Mouse (Mus musculus) layer of hippocampus, adult 11-12 months (tissue): ENCODE data around the gene Rad54l2.
A peak's percentile ranks its signal among the peaks of the same experiment; 100 is the strongest.

ENCODE experiments used
- DNase-seq: peaks from one replicate; pipeline ENCODE4 v3.0.0; 2022; ENCODE audit warnings: low spot score

Gene Rad54l2

GRCm38 (mm10) chr9:106752135-106752534 lies 36.9 kb downstream of the Rad54l2 start:
- no peak for DNase-seq

DNA sequence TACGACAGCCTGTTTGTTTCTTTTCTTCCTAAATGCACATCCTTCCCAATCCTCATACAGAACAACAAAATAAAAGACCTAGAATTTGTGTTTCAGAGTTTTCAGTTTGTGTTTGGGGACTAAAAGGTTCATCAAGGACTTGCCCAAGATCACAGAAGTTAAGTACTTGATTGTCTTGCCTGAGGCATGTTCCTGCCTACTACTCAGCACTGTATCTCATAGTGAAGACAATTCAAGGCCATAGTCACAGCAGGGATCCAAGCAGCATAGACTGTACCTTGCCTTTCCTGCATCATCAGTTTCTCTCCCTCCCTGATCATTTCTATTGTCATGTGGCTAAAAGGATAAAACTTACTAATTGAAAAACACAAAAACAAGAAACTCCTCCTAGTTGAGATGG lies 49.0 kb downstream of the Rad54l2 start:
- DNase-seq = no peak

DNA sequence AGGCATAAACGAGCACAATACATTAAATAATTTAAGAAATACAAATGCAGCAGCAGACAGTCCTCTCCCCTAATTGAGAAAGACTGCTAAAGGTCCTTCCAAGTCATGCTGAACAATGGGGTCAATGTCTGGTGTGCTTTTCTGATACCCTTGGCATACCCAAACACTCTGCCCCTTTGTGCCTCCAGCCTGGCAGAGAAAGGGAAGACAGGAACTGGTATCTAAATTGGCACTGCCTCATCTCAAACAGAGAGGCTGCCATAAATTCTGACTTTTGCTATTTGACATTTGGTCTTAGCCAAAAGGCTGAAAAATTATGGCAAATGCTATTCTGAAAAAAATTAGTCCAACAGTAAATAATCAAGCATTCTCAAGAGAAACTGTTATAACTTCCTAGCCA lies 49.9 kb downstream of the Rad54l2 start:
- no peak for DNase-seq

GRCm38 (mm10) chr9:106738199-106738985 lies 50.6 kb downstream of the Rad54l2 start:
- no peak for DNase-seq

DNA sequence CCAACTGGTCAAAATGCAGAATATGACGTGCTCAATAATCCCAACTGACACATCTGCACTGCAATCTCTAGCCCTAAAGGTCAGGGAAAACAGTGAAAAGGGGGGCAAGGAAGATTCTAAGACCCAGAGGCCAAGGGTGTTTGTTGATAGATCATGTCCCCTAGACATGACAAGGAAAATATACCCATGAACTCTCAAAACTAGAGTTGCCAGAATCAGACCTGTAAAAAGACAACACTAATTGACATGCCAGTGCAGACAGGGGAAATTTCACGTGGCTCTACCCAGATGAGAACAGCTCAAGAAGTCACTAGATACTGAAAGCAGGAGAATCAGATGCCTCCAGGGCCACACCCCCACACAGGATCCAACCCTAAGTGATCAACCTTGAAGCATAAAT lies 55.3 kb downstream of the Rad54l2 start:
- DNase-seq = no peak

DNA sequence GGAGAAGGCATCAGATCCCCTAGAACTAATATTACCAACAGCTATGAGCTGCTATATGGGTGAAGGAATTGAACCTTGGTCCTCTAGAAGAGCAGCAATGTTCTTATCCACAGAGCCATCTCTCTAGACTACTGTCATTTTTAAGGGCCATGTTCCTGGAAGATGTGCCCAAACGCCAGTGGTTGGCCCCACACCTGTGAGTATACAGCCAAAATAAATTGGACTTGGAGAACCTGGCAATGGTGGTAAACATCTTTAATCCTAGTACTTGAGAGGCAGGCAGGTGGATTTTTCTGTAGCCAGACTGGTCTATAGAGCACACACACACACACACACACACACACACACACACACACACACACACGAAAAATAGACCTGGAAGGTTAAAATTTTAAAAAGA lies 59.6 kb downstream of the Rad54l2 start:
- no peak for DNase-seq

DNA sequence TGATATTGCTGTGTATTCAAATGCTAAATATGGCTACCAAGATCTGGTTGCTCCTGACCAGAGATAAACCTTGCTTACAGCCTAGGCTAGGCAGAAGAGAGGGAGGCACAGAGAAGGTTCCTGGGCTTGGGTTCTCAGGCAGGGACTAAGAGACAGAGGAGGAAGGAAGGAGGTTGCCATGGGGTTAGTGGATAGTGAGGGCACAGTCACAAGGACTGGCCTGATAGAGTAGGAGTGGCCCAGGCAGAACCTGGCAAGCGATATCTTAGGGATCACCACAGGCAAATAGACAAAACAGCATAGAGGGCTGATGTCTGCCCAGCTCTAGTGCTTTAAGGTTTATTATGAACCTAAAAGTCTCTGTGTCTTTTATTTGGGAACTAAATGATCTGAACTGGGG lies 62.1 kb downstream of the Rad54l2 start:
- DNase-seq = no peak

GRCm38 (mm10) chr9:106725435-106725834 lies 63.6 kb downstream of the Rad54l2 start:
- DNase-seq = no peak

DNA sequence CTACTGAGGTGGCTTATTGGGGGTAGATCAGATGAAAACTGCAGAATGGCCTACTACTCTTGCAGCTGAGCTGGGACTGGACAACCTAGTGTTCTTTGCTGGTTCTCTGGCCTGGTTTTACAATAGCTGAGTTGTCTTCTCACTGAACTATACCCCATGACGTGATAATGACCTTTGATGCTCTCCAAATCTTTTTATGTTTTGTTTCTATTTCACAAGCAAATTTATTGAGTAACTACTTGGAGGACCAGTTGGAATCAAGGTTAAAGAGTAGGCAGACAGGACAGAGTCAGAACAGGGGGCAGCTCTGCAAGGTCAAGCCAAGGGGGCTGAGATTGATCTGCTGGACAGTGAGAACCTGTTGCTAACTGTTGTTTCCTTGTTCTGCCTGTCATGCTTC lies 64.1 kb downstream of the Rad54l2 start:
- DNase-seq = no peak

GRCm38 (mm10) chr9:106716729-106717128 lies 72.3 kb downstream of the Rad54l2 start:
- no peak for DNase-seq

DNA sequence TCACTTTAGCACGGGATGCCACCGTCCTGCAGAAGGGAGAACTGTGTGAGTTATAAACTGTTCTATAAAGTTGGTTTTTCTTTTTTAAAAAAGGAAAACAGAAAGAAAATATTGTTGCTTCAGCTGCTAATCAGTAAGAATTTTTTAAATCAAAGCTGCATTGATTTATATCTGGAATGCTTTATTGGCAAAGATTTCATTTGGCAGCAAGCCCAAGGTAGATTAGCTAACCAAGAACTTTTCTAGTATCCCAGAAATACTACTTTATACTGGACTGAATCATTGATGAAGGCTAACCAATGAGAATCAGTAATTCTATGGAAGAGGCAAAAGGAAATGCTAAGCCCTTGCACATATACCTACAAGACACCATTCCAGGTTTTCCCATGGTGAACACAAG lies 72.8 kb downstream of the Rad54l2 start:
- DNase-seq = no peak

DNA sequence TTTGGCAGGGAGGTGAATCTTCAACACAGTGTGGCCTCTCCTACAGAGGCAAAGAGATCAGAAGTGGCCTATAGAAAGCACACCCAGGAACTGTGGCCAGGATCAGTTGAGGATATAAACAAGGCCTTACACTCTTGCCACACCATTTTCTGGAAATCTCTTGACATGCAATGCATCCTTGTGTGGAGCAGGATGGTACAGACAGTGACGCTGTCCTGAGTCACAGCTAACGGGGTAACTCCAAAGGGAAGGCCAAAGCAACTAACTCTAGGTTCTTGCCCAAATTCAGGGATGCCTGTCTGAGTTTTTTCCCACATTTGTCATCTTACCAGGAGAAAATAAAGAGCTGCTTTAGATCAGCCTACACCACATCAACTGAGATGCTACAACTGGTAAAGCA lies 76.5 kb downstream of the Rad54l2 start:
- no peak for DNase-seq

DNA sequence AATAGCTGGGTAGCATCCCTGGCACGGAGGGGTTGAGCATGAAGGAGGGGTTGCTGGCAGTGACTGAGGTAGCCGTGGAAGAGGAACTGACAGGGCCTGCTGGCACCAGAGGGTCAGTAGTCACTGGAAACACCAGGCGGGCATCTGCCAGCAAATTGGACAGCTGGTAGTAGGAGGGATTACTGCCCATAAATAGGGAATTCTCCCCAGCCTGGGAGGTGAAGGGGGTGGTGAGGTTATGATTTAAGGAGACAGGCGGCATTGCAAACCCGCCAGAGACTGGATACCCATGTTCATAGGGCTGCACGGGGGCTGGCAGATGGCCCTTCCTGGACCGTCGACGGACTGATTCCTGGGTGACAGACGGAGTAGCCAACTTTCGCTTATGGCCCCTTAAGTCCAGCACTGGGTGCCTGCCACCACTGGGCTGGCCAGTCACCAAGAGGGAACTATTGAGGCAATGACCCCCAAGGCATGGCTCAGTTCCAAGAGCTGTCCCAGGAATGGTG lies 96.0 kb downstream of the Rad54l2 start:
- DNase-seq = no peak

DNA sequence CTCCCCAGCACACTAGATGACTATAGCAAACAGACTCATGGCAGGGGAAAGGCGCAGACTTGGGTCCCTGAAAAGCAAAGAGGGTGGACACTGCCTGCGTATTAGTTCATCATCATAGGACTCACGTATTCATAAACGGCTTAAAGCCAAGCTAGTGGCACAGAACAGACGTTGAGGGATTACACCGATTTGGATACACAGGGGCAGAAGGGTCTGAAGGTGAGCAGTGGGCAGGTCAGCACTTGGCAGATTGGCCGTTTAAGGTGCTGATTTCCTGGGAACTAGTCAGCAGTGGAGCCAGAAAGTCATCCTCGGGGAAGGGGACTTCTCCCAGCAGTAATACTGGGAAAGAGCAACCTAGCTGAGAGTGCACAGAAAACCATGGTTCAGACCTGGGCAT lies 100.2 kb downstream of the Rad54l2 start:
- no peak for DNase-seq

GRCm38 (mm10) chr9:106686983-106687650 lies 101.9 kb downstream of the Rad54l2 start:
- peak; percentile 83 for DNase-seq

DNA sequence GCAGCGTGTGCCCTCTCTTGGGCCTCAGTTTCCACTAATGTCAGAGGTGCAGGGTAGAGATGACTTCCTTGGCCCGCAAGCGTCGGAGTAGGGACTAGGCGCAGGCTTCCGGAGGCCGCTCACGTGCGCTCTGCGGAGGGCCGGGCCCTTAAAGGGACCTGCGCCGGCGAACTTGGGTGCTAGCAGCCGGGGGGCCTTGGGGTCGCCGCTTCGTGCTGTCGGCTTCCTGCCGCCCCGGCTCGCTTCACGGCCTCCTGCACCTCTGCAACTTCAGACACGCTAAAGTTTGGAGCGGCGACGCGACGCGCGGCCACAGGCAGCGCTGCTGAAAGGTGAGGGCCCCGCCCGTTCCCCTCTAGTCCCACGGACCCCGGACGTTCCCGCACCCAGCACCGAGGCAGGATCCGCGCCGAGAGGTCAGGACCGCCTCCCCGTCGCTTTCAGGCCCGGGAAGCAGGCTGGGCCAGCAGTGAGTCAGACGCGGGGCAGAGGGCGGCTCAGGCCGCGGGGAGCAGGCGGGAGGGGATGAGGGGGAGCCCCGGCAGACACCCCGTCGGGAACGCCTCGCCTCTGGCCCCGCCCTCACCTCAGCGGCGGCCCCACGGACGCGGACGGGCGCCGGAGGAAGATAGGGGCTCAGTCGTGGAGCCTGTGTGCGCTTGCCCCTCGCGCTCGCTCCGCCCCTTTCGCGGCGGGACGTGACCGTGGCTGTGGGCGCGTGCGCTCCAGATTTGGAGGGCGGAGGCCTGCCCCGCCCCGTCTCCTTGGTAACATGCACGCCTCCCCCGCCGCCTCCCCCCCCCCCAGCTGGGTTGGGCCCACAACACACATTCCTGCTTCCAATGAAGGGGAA lies 103.5 kb downstream of the Rad54l2 start, which contains the start of gene Tex264:
TSS of gene Tex264 (minus strand) at position 679 of the 853 bp plus-strand sequence.
- DNase-seq = peak; percentile 87

- DNase-seq = no peak
These were observed 104.1 kb downstream of the Rad54l2 start for GRCm38 (mm10) chr9:106684918-106685248.

GRCm38 (mm10) chr9:106684093-106684872 lies 104.7 kb downstream of the Rad54l2 start:
- no peak for DNase-seq

- no peak for DNase-seq
These were observed 108.0 kb downstream of the Rad54l2 start for GRCm38 (mm10) chr9:106681026-106681425.

- DNase-seq = no peak
These were observed 110.8 kb downstream of the Rad54l2 start for GRCm38 (mm10) chr9:106678242-106678641.

GRCm38 (mm10) chr9:106677702-106678101 lies 111.3 kb downstream of the Rad54l2 start:
- no peak for DNase-seq

GRCm38 (mm10) chr9:106676571-106676970 lies 112.4 kb downstream of the Rad54l2 start:
- DNase-seq = no peak
